Mouse (Mus musculus) c-Kit-negative CD71-positive TER-119-positive erythroid progenitor cells, embryonic 14.5 days (primary cell): ENCODE results near the gene Fbxl15.

Experiments
- DNase-seq: peaks from one replicate; pipeline ENCODE4 v3.0.0-alpha.2; 2013; ENCODE audit warnings: low read depth, low spot score

Fbxl15 gene

GRCm38 (mm10) chr19:46347936-46348668 is 20.1 kb downstream of the Fbxl15 start:
- DNase-seq: no peak

GRCm38 (mm10) chr19:46348761-46349458 is 20.9 kb downstream of the Fbxl15 start:
- no peak for DNase-seq

- DNase-seq: no peak
Measured at GRCm38 (mm10) chr19:46349550-46349949, 21.6 kb downstream of the Fbxl15 start.

GRCm38 (mm10) chr19:46350168-46350932 is 22.4 kb downstream of the Fbxl15 start, which contains the start of gene 2310034G01Rik:
2310034G01Rik (minus strand) TSS chr19:46350302.
- no peak for DNase-seq

- peak; percentile 58 for DNase-seq
Measured at GRCm38 (mm10) chr19:46356701-46357138, 28.7 kb downstream of the Fbxl15 start.

- no peak for DNase-seq
Measured at GRCm38 (mm10) chr19:46357344-46358280, 29.6 kb downstream of the Fbxl15 start.

GRCm38 (mm10) chr19:46358381-46358780 is 30.4 kb downstream of the Fbxl15 start:
- no peak for DNase-seq

- no peak for DNase-seq
Measured at GRCm38 (mm10) chr19:46362104-46362503, 34.1 kb downstream of the Fbxl15 start.

GRCm38 (mm10) chr19:46363294-46364009 is 35.5 kb downstream of the Fbxl15 start:
- no peak for DNase-seq

GRCm38 (mm10) chr19:46367798-46368590 is 40.0 kb downstream of the Fbxl15 start:
- no peak for DNase-seq

- DNase-seq: no peak
Measured at GRCm38 (mm10) chr19:46369204-46369603, 41.2 kb downstream of the Fbxl15 start.

- no peak for DNase-seq
Measured at GRCm38 (mm10) chr19:46374477-46375088, 46.6 kb downstream of the Fbxl15 start.

GRCm38 (mm10) chr19:46375489-46375888 is 47.5 kb downstream of the Fbxl15 start:
- no peak for DNase-seq

- no peak for DNase-seq
Measured at GRCm38 (mm10) chr19:46375891-46376290, 47.9 kb downstream of the Fbxl15 start.
